Mouse (Mus musculus) erythroblast, embryonic 14.5 days (primary cell): ENCODE results near the gene Tnf.

Experiments used
- GATA1 ChIP-seq: IDR thresholded peaks from 2 replicates; pipeline ENCODE4 v1.6.1; 2012; ENCODE audit warnings: low read length, inconsistent platforms, mixed read lengths
- TAL1 ChIP-seq: IDR thresholded peaks from 3 replicates; pipeline ENCODE4 v1.6.1; 2012; ENCODE audit warnings: low read length, inconsistent platforms, mixed read lengths

- TF ChIP-seq GATA1 (no peak), TAL1 (no peak)
These were observed 48.7 kb downstream of the Tnf start for GRCm38 (mm10) chr17:35153077-35153476.
